Mouse (Mus musculus) E14TG2a.4 (cell line): Measurements from ENCODE around the gene A530016L24Rik.

Experiments used
- CTCF ChIP-seq: conservative IDR thresholded peaks from 2 replicates; pipeline ENCODE4 v1.5.1; 2014; ENCODE audit warnings: low read length
- POU5F1 ChIP-seq: IDR thresholded peaks from 2 replicates; pipeline ENCODE4 v1.6.1; 2014; ENCODE audit warnings: low read length, borderline replicate concordance

GRCm38 (mm10) chr12:112470216-112470615 is 19.0 kb upstream of the A530016L24Rik start:
- no peak for TF ChIP-seq CTCF
- TF ChIP-seq POU5F1 = no peak
